Comparison of ENCODE assay signal across 7 mouse cellular contexts in the genomic region with DNA sequence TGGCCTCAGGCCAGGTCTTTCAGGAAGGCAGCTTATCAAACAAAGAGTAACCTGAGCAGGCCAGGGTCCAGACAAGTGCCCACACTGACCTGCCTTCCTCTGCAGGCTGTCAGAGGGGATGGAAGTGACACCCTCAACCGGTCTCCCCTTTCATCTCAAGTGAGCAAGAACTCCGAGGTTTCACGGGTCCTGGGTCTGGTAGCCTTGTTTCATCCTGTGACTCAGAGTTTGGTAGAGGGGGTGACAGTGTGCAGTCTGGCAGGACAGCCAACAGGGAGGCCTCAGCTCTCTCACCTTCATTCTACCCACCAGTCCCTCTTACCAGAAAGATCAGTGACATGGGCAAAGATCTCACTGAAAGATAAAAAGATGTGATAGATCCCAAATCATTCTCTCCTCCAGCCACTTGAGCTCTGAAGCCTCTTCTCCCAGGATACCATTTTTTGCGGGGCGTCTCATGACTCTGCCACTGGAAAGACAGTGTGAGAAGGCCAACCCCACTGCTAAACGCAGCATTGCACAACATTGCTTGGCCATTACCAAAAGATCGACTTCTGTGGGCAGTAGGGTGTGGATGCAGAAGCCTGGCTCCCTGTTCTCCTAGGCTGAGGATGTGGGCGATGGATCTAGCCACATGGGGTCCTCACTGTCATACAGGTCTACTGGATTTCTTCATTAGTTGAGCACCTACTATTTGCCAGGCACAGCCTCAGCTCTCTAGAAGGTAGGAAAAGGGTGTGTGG. TPM values are rescaled to one million over a fixed set of nuclear protein-coding genes. Genes with fewer than 3 reads are reported as not detected.
DNase-seq lines count a peak whose midpoint lies in the region; ATAC-seq and TF ChIP-seq lines count a peak whose summit lies in the region.

Maff (plus strand) TSS at position 571 of the 743 bp plus-strand sequence.

- TF ChIP-seq CTCF in spleen, adult 2 months (IDR thresholded peaks at IDR 0.05; ENCODE audit: extremely low read depth, insufficient read depth, insufficient read length, insufficient replicate concordance), result no peak
- TF ChIP-seq CTCF in stomach, postnatal 0 days (IDR thresholded peaks at IDR 0.05; ENCODE audit: low read depth), result 0 out of 2 replicates have a peak, but pooled peaks have one; percentile 25

- H3K27ac ChIP-seq in spleen, adult 2 months (ENCODE audit: insufficient read depth, low read length), result peak within 1 kb of the TSS; percentile 27
- H3K27ac ChIP-seq in forebrain, embryonic 13.5 days, result peak within 1 kb of the TSS; percentile 83
- H3K27ac ChIP-seq in liver, embryonic 11.5 days (ENCODE audit: low read depth, low read length), result peak within 1 kb of the TSS; percentile 93
- peak within 1 kb of the TSS; percentile 98 for H3K27ac ChIP-seq in stomach, postnatal 0 days (replicated peaks)

- H3K36me3 ChIP-seq in spleen, adult 2 months (ENCODE audit: control insufficient read depth, insufficient read depth, low read length), result no peaks in the 10 kb centered on the region
- H3K36me3 ChIP-seq in forebrain, embryonic 13.5 days (ENCODE audit: poor library complexity, severe bottlenecking), result no peaks in the 10 kb centered on the region
- no peaks in the 10 kb centered on the region for H3K36me3 ChIP-seq in liver, embryonic 11.5 days (ENCODE audit: control insufficient read depth, insufficient read depth, low read length)
- no peaks in the 10 kb centered on the region for H3K36me3 ChIP-seq in stomach, postnatal 0 days (ENCODE audit: control insufficient read depth, insufficient read depth, low read length)

- no peak for DNase-seq in spleen, adult 2 months (ENCODE audit: low read depth in 1 of 2, low spot score in 2 of 2)
- no peak for DNase-seq in spleen, postnatal 36 days (ENCODE audit: low spot score in 2 of 2)
- no peak for DNase-seq in liver, embryonic 11.5 days (ENCODE audit: low spot score)
- DNase-seq in stomach, postnatal 0 days (ENCODE audit: low spot score), result peak; percentile 15
- DNase-seq in urinary bladder, postnatal 10 days (ENCODE audit: low spot score), result no peak
- no peak for DNase-seq in embryo, embryonic 11 days

- no peaks in the 10 kb centered on the region for H3K9me3 ChIP-seq in forebrain, embryonic 13.5 days (replicated peaks)
- no peaks in the 10 kb centered on the region for H3K9me3 ChIP-seq in liver, embryonic 11.5 days (ENCODE audit: control insufficient read depth, low read length)
- no peaks in the 10 kb centered on the region for H3K9me3 ChIP-seq in stomach, postnatal 0 days (ENCODE audit: control insufficient read depth, low read length)

- H3K4me2 ChIP-seq in forebrain, embryonic 13.5 days, result peak within 1 kb of the TSS; percentile 88
- H3K4me2 ChIP-seq in liver, embryonic 11.5 days, result peak within 1 kb of the TSS; percentile 92
- peak within 1 kb of the TSS; percentile 91 for H3K4me2 ChIP-seq in stomach, postnatal 0 days (replicated peaks; ENCODE audit: low read depth)

- H3K4me1 ChIP-seq in spleen, adult 2 months (ENCODE audit: control insufficient read depth, insufficient read depth, insufficient read length), result peaks cover 14% of the 10 kb centered on the region
- H3K4me1 ChIP-seq in forebrain, embryonic 13.5 days, result peaks cover 14% of the 10 kb centered on the region
- peaks cover 22% of the 10 kb centered on the region for H3K4me1 ChIP-seq in liver, embryonic 11.5 days (replicated peaks; ENCODE audit: control insufficient read depth, insufficient read depth, low read length)
- H3K4me1 ChIP-seq in stomach, postnatal 0 days (replicated peaks; ENCODE audit: control insufficient read depth, insufficient read depth), result peaks cover 11% of the 10 kb centered on the region

- H3K27me3 ChIP-seq in spleen, adult 2 months (ENCODE audit: control insufficient read depth, insufficient read depth, low read length), result no peaks in the 10 kb centered on the region
- peaks cover 27% of the 10 kb centered on the region for H3K27me3 ChIP-seq in forebrain, embryonic 13.5 days
- H3K27me3 ChIP-seq in liver, embryonic 11.5 days (replicated peaks; ENCODE audit: control insufficient read depth, insufficient read depth, low read length), result no peaks in the 10 kb centered on the region
- no peaks in the 10 kb centered on the region for H3K27me3 ChIP-seq in stomach, postnatal 0 days (ENCODE audit: control insufficient read depth, insufficient read depth, low read length)

- TF ChIP-seq EP300 in stomach, postnatal 0 days (optimal IDR thresholded peaks at IDR 0.05), result no peak

- H3K9ac ChIP-seq in forebrain, embryonic 13.5 days, result peak within 1 kb of the TSS; percentile 74
- peak within 1 kb of the TSS; percentile 80 for H3K9ac ChIP-seq in liver, embryonic 11.5 days (ENCODE audit: low read depth, low read length)
- peak within 1 kb of the TSS; percentile 91 for H3K9ac ChIP-seq in stomach, postnatal 0 days (ENCODE audit: low read length)

- peak within 1 kb of the TSS; percentile 82 for H3K4me3 ChIP-seq in spleen, adult 2 months (ENCODE audit: extremely low read depth, insufficient read depth, insufficient read length)
- H3K4me3 ChIP-seq in forebrain, embryonic 13.5 days, result peak within 1 kb of the TSS; percentile 68
- H3K4me3 ChIP-seq in liver, embryonic 11.5 days (ENCODE audit: low read depth, low read length), result peak within 1 kb of the TSS; percentile 81
- peak within 1 kb of the TSS; percentile 79 for H3K4me3 ChIP-seq in stomach, postnatal 0 days (ENCODE audit: low read depth, low read length)

- WGBS in spleen, adult 2 months, result 62% methylated on average over 8 of the region's 8 CpGs
- WGBS in forebrain, embryonic 13.5 days, result 49% methylated on average over 8 of the region's 8 CpGs
- 41% methylated on average over 8 of the region's 8 CpGs for WGBS in liver, embryonic 11.5 days
- WGBS in stomach, postnatal 0 days, result 53% methylated on average over 8 of the region's 8 CpGs

- no peak for ATAC-seq in forebrain, embryonic 13.5 days
- no peak for ATAC-seq in liver, embryonic 11.5 days (replicated peaks; ENCODE audit: low FRiP score)
- ATAC-seq in stomach, postnatal 0 days (ENCODE audit: low FRiP score, low TSS enrichment), result no peak

- no peak for TF ChIP-seq POLR2A in spleen, adult 2 months (IDR thresholded peaks at IDR 0.05; ENCODE audit: low read depth, low read length)

RNA-seq across cellular contexts. Expression of gene Maff, which starts in this region (rescaled TPM):
- polyA plus RNA-seq in spleen, adult 2 months (2012; rRNA removed), result 2.0 and 2.6 TPM in 2 replicates
- 1.2 and 1.3 TPM in 2 replicates for polyA plus RNA-seq in forebrain, embryonic 13.5 days (2015; fragmentation: Nextera tagmentation; extraction: Ambion mirVana)
- polyA plus RNA-seq in liver, embryonic 11.5 days (2014; fragmentation: Nextera tagmentation; extraction: Ambion mirVana), result 3.1 and 3.5 TPM in 2 replicates
- 11.4 and 11.9 TPM in 2 replicates for polyA plus RNA-seq in stomach, postnatal 0 days (2015; fragmentation: Nextera tagmentation; extraction: Ambion mirVana)

Comparison
In these comparisons a context has a peak if more than half of its experiments do, and no peak if none do; other contexts are left out.
1. H3K27ac ChIP-seq: peak in every context shown above with its lines; median percentile 98 in stomach, postnatal 0 days; 93 in liver, embryonic 11.5 days; 83 in forebrain, embryonic 13.5 days; 27 in spleen, adult 2 months.